Mouse (Mus musculus): ENCODE results near the gene Grik4. TPM values are rescaled to one million over a fixed set of nuclear protein-coding genes. Genes with fewer than 3 reads are reported as not detected.

The Grik4 gene
- polyA plus RNA-seq, 1 experiment = 0.17 TPM

DNA sequence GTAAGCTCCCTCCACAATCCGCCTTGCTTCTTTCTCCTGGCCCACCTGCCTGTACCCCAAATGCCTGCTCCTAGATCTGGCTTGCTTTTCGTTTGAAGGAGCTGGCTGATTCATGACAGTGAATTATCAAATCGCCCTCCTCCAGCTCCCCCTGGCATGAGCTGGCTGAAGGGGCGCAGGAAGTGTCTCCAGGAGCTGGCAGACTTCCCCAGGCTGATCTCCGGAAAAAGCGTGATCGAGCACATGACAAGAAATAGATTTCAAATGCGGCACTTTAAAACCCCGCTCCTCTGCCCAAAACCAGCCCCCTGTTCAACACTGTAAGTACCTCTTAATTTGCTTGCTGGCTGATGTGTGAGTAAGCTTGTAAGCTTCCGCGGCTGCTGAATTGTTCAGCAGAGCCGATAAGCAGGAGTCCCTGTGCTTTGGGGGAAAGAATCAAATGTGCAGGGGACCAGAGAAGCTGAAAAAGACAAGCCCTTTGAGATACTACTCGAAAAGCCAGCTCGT is 331.8 kb downstream of the Grik4 start:
- no peak for TF ChIP-seq FLI1 (IDR thresholded peaks at IDR 0.05; ENCODE audit: low read length)
- no peak for TF ChIP-seq GATA1 (IDR thresholded peaks at IDR 0.05; ENCODE audit: borderline replicate concordance, low read length)
- no peaks in the 10 kb centered on the region for H3K36me3 ChIP-seq (replicated peaks; ENCODE audit: low read length)
- no peak overlapping the region for H3K4me3 ChIP-seq (replicated peaks)
- H3K27me3 ChIP-seq (replicated peaks) = peaks cover 23% of the 10 kb centered on the region
- no peaks in the 10 kb centered on the region for H3K9me3 ChIP-seq
- peaks cover 3% of the 10 kb centered on the region; the same call in 1 of the 2 replicates for H3K4me1 ChIP-seq

DNA sequence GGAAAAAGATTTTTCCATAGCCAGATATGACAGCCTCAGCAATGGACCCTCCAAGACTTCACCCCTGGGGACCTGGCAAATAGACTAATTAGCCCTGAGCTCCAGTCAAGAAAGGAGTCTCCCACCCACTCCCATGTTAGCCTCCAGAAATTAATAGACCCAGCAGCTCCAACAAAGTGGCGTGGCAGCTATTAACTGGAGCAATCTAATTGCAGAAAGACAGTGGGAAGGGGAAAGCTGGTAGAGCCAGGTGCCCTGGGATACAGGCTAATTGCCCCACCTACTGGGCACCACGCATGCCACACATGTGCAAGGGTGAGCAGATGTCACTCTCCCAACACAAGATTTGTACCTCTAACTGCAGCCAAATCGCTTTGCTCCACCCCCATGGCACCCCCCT is 342.8 kb downstream of the Grik4 start:
- H3K9me3 ChIP-seq = no peaks in the 10 kb centered on the region
- no peak for TF ChIP-seq GATA1 (IDR thresholded peaks at IDR 0.05; ENCODE audit: borderline replicate concordance, low read length)
- TF ChIP-seq FLI1 (IDR thresholded peaks at IDR 0.05; ENCODE audit: low read length) = no peak
- H3K27me3 ChIP-seq (replicated peaks) = peaks cover 18% of the 10 kb centered on the region
- H3K4me1 ChIP-seq = peaks cover 16% of the 10 kb centered on the region
- no peaks in the 10 kb centered on the region for H3K36me3 ChIP-seq (replicated peaks; ENCODE audit: low read length)
- H3K4me3 ChIP-seq (replicated peaks) = no peak overlapping the region

DNA sequence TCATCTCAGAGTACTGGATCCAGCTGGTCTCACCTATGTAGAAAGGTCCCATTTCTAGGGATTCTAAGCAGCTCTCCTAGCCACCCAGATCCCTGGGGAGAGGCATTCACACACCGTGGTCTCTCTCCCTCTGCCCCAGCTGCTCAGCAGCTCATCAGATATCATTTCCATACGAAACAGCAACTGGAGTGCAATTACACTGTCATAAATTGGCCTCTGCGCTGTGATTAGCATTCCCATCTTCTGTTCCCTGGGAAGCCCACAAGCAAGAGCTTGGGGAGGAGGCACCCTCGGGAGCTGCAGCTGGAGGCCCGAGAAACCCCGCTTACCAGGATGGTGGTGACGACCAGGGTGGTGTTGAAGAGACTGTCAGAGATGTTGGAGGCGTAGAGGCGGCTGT is 346.8 kb downstream of the Grik4 start:
- Histone ChIP-seq H3K4me3 (replicated peaks) (no peak overlapping the region), H3K4me1 (peaks cover 39% of the 10 kb centered on the region), H3K36me3 (replicated peaks; ENCODE audit: low read length) (no peaks in the 10 kb centered on the region), H3K9me3 (no peaks in the 10 kb centered on the region), H3K27me3 (replicated peaks) (peaks cover 11% of the 10 kb centered on the region)
- TF ChIP-seq GATA1 (IDR thresholded peaks at IDR 0.05; ENCODE audit: borderline replicate concordance, low read length) = no peak
- TF ChIP-seq FLI1 (IDR thresholded peaks at IDR 0.05; ENCODE audit: low read length) = no peak

DNA sequence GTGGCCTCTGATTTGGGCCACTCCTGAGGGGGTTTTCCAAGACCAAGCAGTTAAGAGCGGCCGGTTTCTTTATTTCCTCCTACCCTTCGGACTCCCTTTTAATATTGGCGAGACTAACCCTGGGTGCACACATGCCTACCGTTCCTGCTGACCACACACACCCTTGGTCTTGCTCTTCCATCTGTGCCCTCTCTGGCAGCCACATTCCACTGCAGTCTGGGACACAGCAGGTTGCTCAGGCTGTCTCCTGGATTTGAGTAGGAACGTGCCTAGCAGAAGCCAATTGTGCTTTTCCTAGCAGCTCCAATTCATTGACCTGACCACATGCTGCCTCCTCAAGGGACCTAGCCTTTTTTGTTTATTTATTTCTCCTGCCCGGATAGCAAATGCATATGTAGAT is 365.8 kb downstream of the Grik4 start:
- Histone ChIP-seq H3K9me3 (peaks cover 19% of the 10 kb centered on the region), H3K4me3 (replicated peaks) (no peak overlapping the region), H3K36me3 (replicated peaks; ENCODE audit: low read length) (peaks cover 28% of the 10 kb centered on the region), H3K4me1 (peaks cover 24% of the 10 kb centered on the region), H3K27me3 (replicated peaks) (peaks cover 20% of the 10 kb centered on the region)
- TF ChIP-seq FLI1 (IDR thresholded peaks at IDR 0.05; ENCODE audit: low read length) = no peak
- no peak for TF ChIP-seq GATA1 (IDR thresholded peaks at IDR 0.05; ENCODE audit: borderline replicate concordance, low read length)

DNA sequence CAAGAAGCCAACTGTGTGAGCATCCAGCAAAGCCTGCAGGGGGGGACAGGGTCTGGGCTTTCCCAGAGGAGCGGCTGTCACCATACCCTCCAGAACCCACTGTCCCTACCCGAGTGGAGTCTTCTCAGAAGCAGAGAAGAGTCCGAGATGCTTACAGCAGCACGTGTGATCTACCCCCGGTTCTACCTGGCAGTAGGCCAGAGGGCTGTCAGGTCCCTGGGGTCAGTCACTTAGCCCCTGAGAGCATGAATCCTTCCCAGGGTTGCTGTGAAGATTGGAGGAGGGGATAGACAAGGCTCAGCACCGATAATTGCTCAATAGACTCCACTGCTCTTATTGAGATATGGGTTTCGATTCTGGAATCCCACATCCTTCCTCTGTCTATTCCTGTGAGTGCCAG is 366.2 kb downstream of the Grik4 start:
- peaks cover 28% of the 10 kb centered on the region for H3K36me3 ChIP-seq (replicated peaks; ENCODE audit: low read length)
- peaks cover 24% of the 10 kb centered on the region for H3K27me3 ChIP-seq (replicated peaks)
- H3K9me3 ChIP-seq = peaks cover 18% of the 10 kb centered on the region
- no peak for TF ChIP-seq FLI1 (IDR thresholded peaks at IDR 0.05; ENCODE audit: low read length)
- no peak for TF ChIP-seq GATA1 (IDR thresholded peaks at IDR 0.05; ENCODE audit: borderline replicate concordance, low read length)
- H3K4me3 ChIP-seq (replicated peaks) = no peak overlapping the region
- H3K4me1 ChIP-seq = peaks cover 28% of the 10 kb centered on the region

DNA sequence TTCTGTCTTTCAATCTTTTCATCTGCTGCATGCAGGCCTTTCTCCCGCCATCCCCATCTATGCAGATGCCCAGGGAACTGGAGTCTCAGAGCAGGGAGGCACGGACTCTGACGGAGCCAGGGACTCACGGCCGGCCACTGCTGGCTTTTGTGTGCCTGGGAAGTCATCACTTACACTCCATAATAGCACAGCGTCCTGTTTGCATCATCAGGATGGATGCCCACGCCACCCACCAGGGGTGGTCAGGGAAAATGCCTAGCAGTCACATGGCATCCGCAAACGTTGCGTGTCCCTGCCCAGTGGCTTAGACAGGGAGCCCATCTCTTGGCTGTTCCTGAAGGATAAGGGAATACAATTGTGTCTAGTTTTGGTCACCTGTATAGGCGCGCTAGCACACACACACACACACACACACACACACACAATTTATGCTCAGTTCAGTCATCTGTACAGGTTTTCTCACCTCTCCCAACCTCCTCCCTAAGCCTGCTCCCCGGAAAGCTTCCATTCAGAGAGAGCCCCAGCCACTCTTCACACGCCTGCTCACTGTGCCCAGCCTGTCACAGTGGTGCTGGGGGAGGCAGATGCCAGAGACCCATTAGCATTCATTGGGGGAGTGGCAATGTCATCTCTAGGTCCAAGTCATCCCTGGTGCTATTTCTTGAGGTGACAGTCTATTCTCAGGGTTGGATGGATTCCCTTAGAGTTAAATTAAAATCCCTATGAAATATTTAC is 370.5 kb downstream of the Grik4 start:
- H3K36me3 ChIP-seq (replicated peaks; ENCODE audit: low read length) = peaks cover 20% of the 10 kb centered on the region
- peaks cover 21% of the 10 kb centered on the region for H3K27me3 ChIP-seq (replicated peaks)
- H3K4me3 ChIP-seq (replicated peaks) = peak overlapping the region; percentile 80
- TF ChIP-seq FLI1 (IDR thresholded peaks at IDR 0.05; ENCODE audit: low read length) (no peak), GATA1 (IDR thresholded peaks at IDR 0.05; ENCODE audit: borderline replicate concordance, low read length) (no peak)
- peaks cover 53% of the 10 kb centered on the region for H3K4me1 ChIP-seq
- peaks cover 3% of the 10 kb centered on the region; the same call in 1 of the 2 replicates for H3K9me3 ChIP-seq

DNA sequence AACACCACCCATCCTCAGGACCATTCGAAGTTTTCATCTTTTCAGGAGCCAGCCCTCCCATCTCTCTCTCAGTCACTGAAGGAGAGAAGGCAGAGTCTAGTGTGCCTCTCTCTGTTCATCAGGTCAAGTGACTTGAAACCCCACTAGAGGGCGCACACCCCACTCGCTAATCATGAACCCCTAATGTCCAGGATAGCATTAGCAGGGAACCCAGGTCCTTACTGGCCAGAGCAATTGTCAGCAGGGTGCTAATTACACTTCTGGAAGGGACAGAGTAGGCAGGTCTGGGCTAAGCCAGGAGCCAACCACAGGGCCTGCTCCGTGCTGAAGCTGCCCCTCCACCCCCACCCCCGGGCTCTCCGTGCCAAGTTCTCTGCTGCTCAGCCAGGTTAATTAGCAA is 371.1 kb downstream of the Grik4 start:
- Histone ChIP-seq H3K9me3 (no peaks in the 10 kb centered on the region), H3K4me1 (peaks cover 51% of the 10 kb centered on the region), H3K4me3 (replicated peaks) (peak overlapping the region; percentile 80), H3K27me3 (replicated peaks) (peaks cover 19% of the 10 kb centered on the region), H3K36me3 (replicated peaks; ENCODE audit: low read length) (peaks cover 17% of the 10 kb centered on the region)
- TF ChIP-seq GATA1 (IDR thresholded peaks at IDR 0.05; ENCODE audit: borderline replicate concordance, low read length) = no peak
- no peak for TF ChIP-seq FLI1 (IDR thresholded peaks at IDR 0.05; ENCODE audit: low read length)

DNA sequence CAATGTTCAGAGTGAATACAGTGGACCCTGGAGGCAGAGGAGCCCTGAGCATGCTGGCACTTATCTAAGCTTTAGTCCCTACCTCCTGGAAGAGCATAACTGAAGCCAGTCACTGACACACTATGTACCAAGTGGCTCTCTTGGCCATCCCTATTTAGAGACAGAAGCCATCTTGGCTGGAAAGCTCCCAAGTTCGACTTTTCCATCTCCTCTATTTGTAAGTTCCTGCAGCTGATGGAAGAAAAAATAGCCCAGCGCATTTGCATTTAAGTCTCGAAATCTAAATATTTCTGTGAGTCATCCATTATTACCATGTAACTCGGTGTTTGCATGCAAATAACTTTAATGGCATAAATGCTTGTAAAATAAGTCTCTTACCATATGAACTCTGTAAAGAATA is 378.4 kb downstream of the Grik4 start:
- no peaks in the 10 kb centered on the region for H3K36me3 ChIP-seq (replicated peaks; ENCODE audit: low read length)
- H3K27me3 ChIP-seq (replicated peaks) = peaks cover 16% of the 10 kb centered on the region
- no peaks in the 10 kb centered on the region for H3K9me3 ChIP-seq
- H3K4me1 ChIP-seq = peaks cover 25% of the 10 kb centered on the region
- TF ChIP-seq GATA1 (IDR thresholded peaks at IDR 0.05; ENCODE audit: borderline replicate concordance, low read length) (no peak), FLI1 (IDR thresholded peaks at IDR 0.05; ENCODE audit: low read length) (no peak)
- H3K4me3 ChIP-seq (replicated peaks) = no peak overlapping the region

DNA sequence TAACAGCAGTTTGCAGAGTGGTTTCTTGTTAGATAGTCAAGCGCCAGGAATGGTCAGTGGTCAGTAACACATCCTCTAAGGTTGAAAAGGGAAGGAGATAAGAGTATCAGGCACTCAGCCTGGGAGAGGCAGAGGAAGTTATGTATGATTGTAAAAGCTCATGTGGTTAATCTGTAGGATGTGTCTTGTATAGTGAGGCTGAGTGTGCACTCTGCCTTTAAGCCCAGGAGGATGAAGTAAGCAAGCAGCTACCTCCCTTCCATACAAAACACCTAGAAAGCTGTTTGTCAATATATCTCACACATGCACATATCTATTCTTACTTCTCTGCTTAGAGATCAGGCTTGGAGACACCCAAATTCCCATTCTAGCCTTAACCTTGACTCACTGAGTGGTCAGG is 389.1 kb downstream of the Grik4 start:
- Histone ChIP-seq H3K4me3 (replicated peaks) (no peak overlapping the region), H3K4me1 (peaks cover 61% of the 10 kb centered on the region), H3K9me3 (0 out of 2 replicates have a peak, but pooled peaks cover 4% of the 10 kb centered on the region), H3K27me3 (replicated peaks) (peaks cover 39% of the 10 kb centered on the region), H3K36me3 (replicated peaks; ENCODE audit: low read length) (no peaks in the 10 kb centered on the region)
- TF ChIP-seq GATA1 (IDR thresholded peaks at IDR 0.05; ENCODE audit: borderline replicate concordance, low read length) (no peak), FLI1 (IDR thresholded peaks at IDR 0.05; ENCODE audit: low read length) (no peak)

DNA sequence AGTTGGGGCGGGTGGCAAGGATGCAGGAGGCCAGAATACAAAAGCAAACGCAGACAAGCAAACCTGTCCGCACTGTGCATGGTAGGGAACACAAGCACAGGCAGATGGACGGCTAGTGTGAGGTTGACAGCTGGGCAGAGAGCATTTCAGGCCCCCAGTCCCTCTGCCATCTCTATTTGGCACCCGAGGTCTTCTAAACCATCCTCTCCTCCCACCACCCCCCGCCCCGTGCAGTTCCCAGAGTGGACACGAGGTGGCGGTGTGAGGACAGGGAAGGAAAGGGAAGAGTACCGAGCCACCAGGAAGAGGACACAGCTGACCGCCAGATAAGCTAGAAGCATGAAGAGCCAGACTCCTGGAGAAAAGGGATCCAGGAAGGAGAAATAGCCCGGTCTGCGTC is 394.2 kb downstream of the Grik4 start:
- no peak for TF ChIP-seq GATA1 (IDR thresholded peaks at IDR 0.05; ENCODE audit: borderline replicate concordance, low read length)
- TF ChIP-seq FLI1 (IDR thresholded peaks at IDR 0.05; ENCODE audit: low read length) = no peak
- Histone ChIP-seq H3K27me3 (replicated peaks) (peaks cover 55% of the 10 kb centered on the region), H3K36me3 (replicated peaks; ENCODE audit: low read length) (no peaks in the 10 kb centered on the region), H3K4me3 (replicated peaks) (peak overlapping the region; percentile 55), H3K9me3 (no peaks in the 10 kb centered on the region), H3K4me1 (peaks cover 41% of the 10 kb centered on the region)
